Mouse (Mus musculus): ENCODE results near the gene Bfsp1. TPM values are rescaled to one million over a fixed set of nuclear protein-coding genes. Genes with fewer than 3 reads are reported as not detected.
A peak's percentile ranks its signal among the peaks of the same experiment; 100 is the strongest.

Bfsp1 gene
- polyA plus RNA-seq, 1 experiment from 2014 or later = 1.6 TPM

DNA sequence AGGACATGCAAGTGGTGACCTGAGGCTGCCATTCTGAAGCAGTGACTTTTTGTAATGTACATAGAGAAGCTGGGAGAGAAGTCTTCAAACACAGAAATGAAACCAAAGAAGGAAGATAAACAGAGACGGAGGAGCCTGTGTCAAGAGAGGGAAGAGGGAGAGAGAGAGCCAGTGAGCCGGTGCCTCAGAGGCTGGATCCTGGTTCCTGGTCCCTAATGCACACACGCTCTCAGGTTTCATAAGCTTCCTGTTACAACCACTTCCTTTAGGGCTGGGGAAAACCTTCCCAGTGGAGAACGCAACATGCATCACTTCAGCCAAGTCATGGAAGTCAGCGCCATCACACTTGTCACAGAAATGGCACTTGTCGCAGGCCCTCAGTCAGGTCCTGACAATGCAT, 28.9 kb downstream of the Bfsp1 start:
- Histone ChIP-seq H3K9me3 (ENCODE audit: control insufficient read depth, low read length) (no peaks in the 10 kb centered on the region), H3K4me2 (replicated peaks; ENCODE audit: low read depth) (no peak overlapping the region), H3K4me3 (ENCODE audit: low read depth, low read length) (no peak overlapping the region), H3K27me3 (ENCODE audit: control insufficient read depth, insufficient read depth, low read length) (no peaks in the 10 kb centered on the region), H3K36me3 (ENCODE audit: control insufficient read depth, insufficient read depth, low read length) (no peaks in the 10 kb centered on the region), H3K9ac (ENCODE audit: low read length) (no peak overlapping the region), H3K4me1 (replicated peaks; ENCODE audit: control insufficient read depth, insufficient read depth) (no peaks in the 10 kb centered on the region), H3K27ac (replicated peaks) (no peak overlapping the region)
- TF ChIP-seq EP300 (optimal IDR thresholded peaks at IDR 0.05) (no peak), CTCF (IDR thresholded peaks at IDR 0.05; ENCODE audit: low read depth) (no peak)
- ATAC-seq (ENCODE audit: low FRiP score, low TSS enrichment) = peak; percentile 50; the same call in 1 of the 2 replicates
- peak; percentile 34 for DNase-seq (ENCODE audit: low spot score)
- WGBS = 37% methylated on average over 6 of the region's 6 CpGs

- Histone ChIP-seq H3K4me3 (ENCODE audit: low read depth, low read length) (no peak overlapping the region), H3K9me3 (ENCODE audit: control insufficient read depth, low read length) (no peaks in the 10 kb centered on the region), H3K4me2 (replicated peaks; ENCODE audit: low read depth) (no peak overlapping the region), H3K27ac (replicated peaks) (no peak overlapping the region), H3K9ac (ENCODE audit: low read length) (no peak overlapping the region), H3K27me3 (ENCODE audit: control insufficient read depth, insufficient read depth, low read length) (no peaks in the 10 kb centered on the region), H3K36me3 (ENCODE audit: control insufficient read depth, insufficient read depth, low read length) (no peaks in the 10 kb centered on the region), H3K4me1 (replicated peaks; ENCODE audit: control insufficient read depth, insufficient read depth) (no peaks in the 10 kb centered on the region)
- DNase-seq (ENCODE audit: low spot score) = no peak
- TF ChIP-seq CTCF (IDR thresholded peaks at IDR 0.05; ENCODE audit: low read depth) (no peak), EP300 (optimal IDR thresholded peaks at IDR 0.05) (no peak)
- WGBS = 73% methylated on average over 5 of the region's 5 CpGs
- no peak for ATAC-seq (ENCODE audit: low FRiP score, low TSS enrichment)
These were observed 30.3 kb downstream of the Bfsp1 start for GRCm38 (mm10) chr2:143832721-143833120.

GRCm38 (mm10) chr2:143831645-143832044, 31.3 kb downstream of the Bfsp1 start:
- Histone ChIP-seq H3K9ac (ENCODE audit: low read length) (no peak overlapping the region), H3K9me3 (ENCODE audit: control insufficient read depth, low read length) (no peaks in the 10 kb centered on the region), H3K4me3 (ENCODE audit: low read depth, low read length) (no peak overlapping the region), H3K27ac (replicated peaks) (no peak overlapping the region), H3K36me3 (ENCODE audit: control insufficient read depth, insufficient read depth, low read length) (no peaks in the 10 kb centered on the region), H3K27me3 (ENCODE audit: control insufficient read depth, insufficient read depth, low read length) (no peaks in the 10 kb centered on the region), H3K4me2 (replicated peaks; ENCODE audit: low read depth) (no peak overlapping the region), H3K4me1 (replicated peaks; ENCODE audit: control insufficient read depth, insufficient read depth) (no peaks in the 10 kb centered on the region)
- no peak; the same call in 1 of the 2 replicates for ATAC-seq (ENCODE audit: low FRiP score, low TSS enrichment)
- WGBS = 61% methylated on average over 17 of the region's 17 CpGs
- TF ChIP-seq EP300 (optimal IDR thresholded peaks at IDR 0.05) = no peak
- TF ChIP-seq CTCF (IDR thresholded peaks at IDR 0.05; ENCODE audit: low read depth) = no peak
- DNase-seq (ENCODE audit: low spot score) = no peak

DNA sequence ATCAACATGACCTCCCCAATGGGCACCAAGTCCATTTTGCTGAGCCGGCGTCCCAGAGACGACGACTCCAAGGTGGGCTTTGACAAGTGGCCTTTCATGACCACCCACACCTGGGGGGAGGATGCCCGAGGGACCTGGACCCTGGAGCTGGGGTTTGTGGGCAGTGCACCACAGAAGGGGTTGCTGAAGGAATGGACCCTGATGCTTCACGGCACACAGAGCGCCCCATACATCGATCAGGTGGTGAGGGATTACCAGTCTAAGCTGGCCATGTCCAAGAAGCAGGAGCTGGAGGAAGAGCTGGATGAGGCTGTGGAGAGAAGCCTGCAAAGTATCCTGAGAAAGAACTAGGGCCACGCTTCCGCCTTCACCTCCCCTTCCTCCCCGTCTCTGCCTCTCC, 49.5 kb downstream of the Bfsp1 start:
- no peak for TF ChIP-seq EP300 (optimal IDR thresholded peaks at IDR 0.05)
- no peak for TF ChIP-seq CTCF (IDR thresholded peaks at IDR 0.05; ENCODE audit: low read depth)
- ATAC-seq (ENCODE audit: low FRiP score, low TSS enrichment) = no peak
- WGBS = 85% methylated on average over 10 of the region's 11 CpGs
- Histone ChIP-seq H3K9me3 (ENCODE audit: control insufficient read depth, low read length) (no peaks in the 10 kb centered on the region), H3K9ac (ENCODE audit: low read length) (no peak overlapping the region), H3K27ac (replicated peaks) (no peak overlapping the region), H3K36me3 (ENCODE audit: control insufficient read depth, insufficient read depth, low read length) (no peaks in the 10 kb centered on the region), H3K27me3 (ENCODE audit: control insufficient read depth, insufficient read depth, low read length) (no peaks in the 10 kb centered on the region), H3K4me2 (replicated peaks; ENCODE audit: low read depth) (no peak overlapping the region), H3K4me1 (replicated peaks; ENCODE audit: control insufficient read depth, insufficient read depth) (no peaks in the 10 kb centered on the region), H3K4me3 (ENCODE audit: low read depth, low read length) (no peak overlapping the region)
- no peak for DNase-seq (ENCODE audit: low spot score)

- no peak for ATAC-seq (ENCODE audit: low FRiP score, low TSS enrichment)
- H3K36me3 ChIP-seq (ENCODE audit: control insufficient read depth, insufficient read depth, low read length) = no peaks in the 10 kb centered on the region
- 66% methylated on average over 4 of the region's 4 CpGs for WGBS
- no peak for TF ChIP-seq EP300 (optimal IDR thresholded peaks at IDR 0.05)
- no peak for TF ChIP-seq CTCF (IDR thresholded peaks at IDR 0.05; ENCODE audit: low read depth)
- H3K27ac ChIP-seq (replicated peaks) = no peak overlapping the region
- no peak overlapping the region for H3K4me3 ChIP-seq (ENCODE audit: low read depth, low read length)
- no peaks in the 10 kb centered on the region for H3K4me1 ChIP-seq (replicated peaks; ENCODE audit: control insufficient read depth, insufficient read depth)
- H3K4me2 ChIP-seq (replicated peaks; ENCODE audit: low read depth) = no peak overlapping the region
- no peaks in the 10 kb centered on the region for H3K27me3 ChIP-seq (ENCODE audit: control insufficient read depth, insufficient read depth, low read length)
- H3K9ac ChIP-seq (ENCODE audit: low read length) = no peak overlapping the region
- no peak for DNase-seq (ENCODE audit: low spot score)
- no peaks in the 10 kb centered on the region for H3K9me3 ChIP-seq (ENCODE audit: control insufficient read depth, low read length)
These were observed 50.7 kb downstream of the Bfsp1 start for GRCm38 (mm10) chr2:143812262-143812661.

DNA sequence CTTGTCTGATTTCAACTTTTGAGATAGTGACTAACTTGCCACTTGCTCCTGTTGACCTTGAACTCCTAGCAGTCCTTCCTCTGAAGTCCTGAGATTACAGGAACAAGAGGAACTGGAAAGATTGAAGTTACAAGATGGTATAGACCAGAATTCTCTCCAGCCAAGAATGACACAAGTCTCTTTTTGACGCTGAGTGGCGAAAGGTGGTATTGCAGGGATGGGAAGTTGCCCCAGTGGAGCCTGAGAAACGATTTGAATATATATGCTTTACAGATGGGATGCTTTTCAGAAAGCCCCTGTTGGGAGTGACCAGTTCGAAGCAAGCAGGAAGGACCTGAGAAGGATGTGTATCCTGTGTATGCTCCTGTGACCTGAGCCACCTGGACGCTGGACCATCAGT, 54.2 kb downstream of the Bfsp1 start:
- TF ChIP-seq CTCF (IDR thresholded peaks at IDR 0.05; ENCODE audit: low read depth) (peak; percentile 40), EP300 (optimal IDR thresholded peaks at IDR 0.05) (no peak)
- 54% methylated on average over 5 of the region's 5 CpGs for WGBS
- ATAC-seq (ENCODE audit: low FRiP score, low TSS enrichment) = no peak
- Histone ChIP-seq H3K27me3 (ENCODE audit: control insufficient read depth, insufficient read depth, low read length) (no peaks in the 10 kb centered on the region), H3K9ac (ENCODE audit: low read length) (no peak overlapping the region), H3K4me3 (ENCODE audit: low read depth, low read length) (no peak overlapping the region), H3K9me3 (ENCODE audit: control insufficient read depth, low read length) (no peaks in the 10 kb centered on the region), H3K36me3 (ENCODE audit: control insufficient read depth, insufficient read depth, low read length) (no peaks in the 10 kb centered on the region), H3K4me2 (replicated peaks; ENCODE audit: low read depth) (no peak overlapping the region), H3K27ac (replicated peaks) (no peak overlapping the region), H3K4me1 (replicated peaks; ENCODE audit: control insufficient read depth, insufficient read depth) (no peaks in the 10 kb centered on the region)
- no peak for DNase-seq (ENCODE audit: low spot score)

Measured in stomach, postnatal 0 days (tissue).